Mouse (Mus musculus): ENCODE measurements around the gene Ufsp2. TPM values are rescaled to one million over a fixed set of nuclear protein-coding genes. Genes with fewer than 3 reads are reported as not detected.

The Ufsp2 gene
- 12.7 and 23.3 TPM in 2 replicates for polyA plus RNA-seq (2011; ENCODE audit: insufficient read depth, insufficient read length, low replicate concordance, missing spikeins)

GRCm38 (mm10) chr8:45975126-45975836 is at the start of gene Ufsp2, which contains the start of gene 1700029J07Rik:
Gene Ufsp2, plus strand, starts transcription at chr8:45975528.
Gene 1700029J07Rik, minus strand, starts transcription at chr8:45975252.
- TF ChIP-seq CTCF (IDR thresholded peaks at IDR 0.05; ENCODE audit: control insufficient read depth, insufficient read depth, low read length) (peak; percentile 49), POLR2A (IDR thresholded peaks at IDR 0.05; ENCODE audit: borderline replicate concordance, control insufficient read depth, low read depth, low read length) (peak; percentile 55; the same call in 1 of the 2 replicates)
- WGBS: under 1% methylated on average over 57 of the region's 57 CpGs
- Histone ChIP-seq H3K27ac (ENCODE audit: control insufficient read depth, insufficient read depth, low read depth, low read length, poor library complexity) (peak within 1 kb of the TSS; percentile 34), H3K4me3 (replicated peaks; ENCODE audit: control insufficient read depth, low read depth, low read length) (peak within 1 kb of the TSS; percentile 79), H3K4me1 (ENCODE audit: control insufficient read depth, insufficient read depth, low read length) (no peaks in the 10 kb centered on the region)

- no peak within 1 kb of the TSS for H3K4me3 ChIP-seq (replicated peaks; ENCODE audit: control insufficient read depth, low read depth, low read length)
- TF ChIP-seq CTCF (IDR thresholded peaks at IDR 0.05; ENCODE audit: control insufficient read depth, insufficient read depth, low read length) (peak; percentile 99), POLR2A (IDR thresholded peaks at IDR 0.05; ENCODE audit: borderline replicate concordance, control insufficient read depth, low read depth, low read length) (no peak)
- no peaks in the 10 kb centered on the region for H3K4me1 ChIP-seq (ENCODE audit: control insufficient read depth, insufficient read depth, low read length)
- 5% methylated on average over 23 of the region's 23 CpGs for WGBS
- H3K27ac ChIP-seq (ENCODE audit: control insufficient read depth, insufficient read depth, low read depth, low read length, poor library complexity): no peak within 1 kb of the TSS
Measured at GRCm38 (mm10) chr8:45934582-45935014, 40.7 kb upstream of the Ufsp2 start, which contains the start of gene Ccdc110. Gene Ccdc110, plus strand, starts transcription at chr8:45934619.

- 79% methylated on average over 9 of the region's 9 CpGs for WGBS
Measured at GRCm38 (mm10) chr8:45936986-45937385, 38.3 kb upstream of the Ufsp2 start.

GRCm38 (mm10) chr8:45946283-45946682 is 29.0 kb upstream of the Ufsp2 start:
- no peak for TF ChIP-seq POLR2A (IDR thresholded peaks at IDR 0.05; ENCODE audit: borderline replicate concordance, control insufficient read depth, low read depth, low read length)
- TF ChIP-seq CTCF (IDR thresholded peaks at IDR 0.05; ENCODE audit: control insufficient read depth, insufficient read depth, low read length): no peak
- WGBS: 85% methylated on average over 4 of the region's 4 CpGs
- H3K27ac ChIP-seq (ENCODE audit: control insufficient read depth, insufficient read depth, low read depth, low read length, poor library complexity): no peak overlapping the region
- no peak overlapping the region for H3K4me3 ChIP-seq (replicated peaks; ENCODE audit: control insufficient read depth, low read depth, low read length)
- H3K4me1 ChIP-seq (ENCODE audit: control insufficient read depth, insufficient read depth, low read length): no peaks in the 10 kb centered on the region

More at GRCm38 (mm10) chr8:45936986-45937385, 38.3 kb upstream of the Ufsp2 start:
- Histone ChIP-seq H3K4me3 (replicated peaks; ENCODE audit: control insufficient read depth, low read depth, low read length) (no peak overlapping the region), H3K27ac (ENCODE audit: control insufficient read depth, insufficient read depth, low read depth, low read length, poor library complexity) (no peak overlapping the region), H3K4me1 (ENCODE audit: control insufficient read depth, insufficient read depth, low read length) (no peaks in the 10 kb centered on the region)
- TF ChIP-seq POLR2A (IDR thresholded peaks at IDR 0.05; ENCODE audit: borderline replicate concordance, control insufficient read depth, low read depth, low read length): no peak
- no peak for TF ChIP-seq CTCF (IDR thresholded peaks at IDR 0.05; ENCODE audit: control insufficient read depth, insufficient read depth, low read length)

GRCm38 (mm10) chr8:45950622-45951021 is 24.7 kb upstream of the Ufsp2 start:
- 65% methylated on average over 2 of the region's 2 CpGs for WGBS
- TF ChIP-seq POLR2A (IDR thresholded peaks at IDR 0.05; ENCODE audit: borderline replicate concordance, control insufficient read depth, low read depth, low read length) (no peak), CTCF (IDR thresholded peaks at IDR 0.05; ENCODE audit: control insufficient read depth, insufficient read depth, low read length) (no peak)
- Histone ChIP-seq H3K4me3 (replicated peaks; ENCODE audit: control insufficient read depth, low read depth, low read length) (no peak overlapping the region), H3K4me1 (ENCODE audit: control insufficient read depth, insufficient read depth, low read length) (no peaks in the 10 kb centered on the region), H3K27ac (ENCODE audit: control insufficient read depth, insufficient read depth, low read depth, low read length, poor library complexity) (no peak overlapping the region)

- WGBS: 90% methylated on average over 12 of the region's 12 CpGs
- TF ChIP-seq CTCF (IDR thresholded peaks at IDR 0.05; ENCODE audit: control insufficient read depth, insufficient read depth, low read length): peak; percentile 50; the same call in 1 of the 2 replicates
- no peak for TF ChIP-seq POLR2A (IDR thresholded peaks at IDR 0.05; ENCODE audit: borderline replicate concordance, control insufficient read depth, low read depth, low read length)
- no peaks in the 10 kb centered on the region for H3K4me1 ChIP-seq (ENCODE audit: control insufficient read depth, insufficient read depth, low read length)
- H3K4me3 ChIP-seq (replicated peaks; ENCODE audit: control insufficient read depth, low read depth, low read length): no peak overlapping the region
- no peak overlapping the region for H3K27ac ChIP-seq (ENCODE audit: control insufficient read depth, insufficient read depth, low read depth, low read length, poor library complexity)
Measured at GRCm38 (mm10) chr8:45970894-45971293, 4.4 kb upstream of the Ufsp2 start.

- Histone ChIP-seq H3K27ac (ENCODE audit: control insufficient read depth, insufficient read depth, low read depth, low read length, poor library complexity) (no peak overlapping the region), H3K4me3 (replicated peaks; ENCODE audit: control insufficient read depth, low read depth, low read length) (no peak overlapping the region), H3K4me1 (ENCODE audit: control insufficient read depth, insufficient read depth, low read length) (no peaks in the 10 kb centered on the region)
- TF ChIP-seq POLR2A (IDR thresholded peaks at IDR 0.05; ENCODE audit: borderline replicate concordance, control insufficient read depth, low read depth, low read length) (no peak), CTCF (IDR thresholded peaks at IDR 0.05; ENCODE audit: control insufficient read depth, insufficient read depth, low read length) (no peak)
- 80% methylated on average over 8 of the region's 8 CpGs for WGBS
Measured at GRCm38 (mm10) chr8:45973988-45974505, 1.3 kb upstream of the Ufsp2 start.

- H3K4me3 ChIP-seq (replicated peaks; ENCODE audit: control insufficient read depth, low read depth, low read length): peak overlapping the region; percentile 79
- H3K4me1 ChIP-seq (ENCODE audit: control insufficient read depth, insufficient read depth, low read length): no peaks in the 10 kb centered on the region
- 26% methylated on average over 11 of the region's 11 CpGs for WGBS
- TF ChIP-seq POLR2A (IDR thresholded peaks at IDR 0.05; ENCODE audit: borderline replicate concordance, control insufficient read depth, low read depth, low read length) (no peak), CTCF (IDR thresholded peaks at IDR 0.05; ENCODE audit: control insufficient read depth, insufficient read depth, low read length) (no peak)
- H3K27ac ChIP-seq (ENCODE audit: control insufficient read depth, insufficient read depth, low read depth, low read length, poor library complexity): peak overlapping the region; percentile 34; the same call in 1 of the 2 replicates
Measured at GRCm38 (mm10) chr8:45975837-45976468, 625 bp downstream of the Ufsp2 start.

Measured in bone marrow, adult 2 months (tissue).